Mouse (Mus musculus) NIH3T3 (cell line): ENCODE results near the gene Syn3.

ENCODE experiments used
- DNase-seq: peaks from one replicate; pipeline ENCODE4 v3.0.0-alpha.2; 2012; ENCODE audit warnings: low read depth

Gene Syn3

DNA sequence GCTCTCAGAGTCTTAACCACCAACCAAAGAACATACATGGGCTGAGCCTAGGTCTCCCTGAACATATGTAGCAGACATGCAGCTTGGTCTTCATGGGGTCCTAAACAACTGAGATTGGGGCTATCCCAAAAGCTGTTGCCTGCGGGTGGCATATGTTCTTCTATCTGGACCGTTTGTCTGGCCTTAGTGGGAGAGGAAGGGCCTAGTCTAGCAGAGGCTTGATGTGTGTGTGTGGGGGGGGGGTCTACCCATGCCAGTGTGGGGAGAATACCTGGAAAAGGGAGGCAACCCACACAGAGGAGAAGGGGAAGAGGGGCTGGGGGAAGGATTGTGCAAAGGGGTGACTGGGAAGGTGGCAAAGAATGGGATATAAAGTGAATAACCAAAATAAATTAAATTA lies 281.9 kb downstream of the Syn3 start:
- DNase-seq: no peak

DNA sequence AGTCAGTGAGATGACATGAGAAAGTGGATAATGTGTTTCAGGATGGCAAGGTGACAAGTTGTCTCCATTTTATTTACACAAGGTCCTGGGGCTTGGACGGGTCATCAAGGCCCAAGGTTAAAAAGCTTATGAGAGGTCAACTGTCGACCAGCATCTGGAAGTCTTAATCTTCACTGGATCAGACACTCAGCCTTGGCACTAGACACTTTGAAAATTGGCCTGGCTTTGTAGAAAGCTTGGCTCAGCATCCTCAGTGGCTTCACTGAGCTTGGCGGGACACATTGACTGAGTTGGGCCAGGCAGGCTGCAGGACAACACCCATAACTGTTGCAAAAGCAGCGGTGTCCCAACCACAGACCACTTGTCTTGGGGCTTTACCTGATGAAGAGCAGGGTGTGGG lies 286.6 kb downstream of the Syn3 start:
- no peak for DNase-seq

GRCm38 (mm10) chr10:86203915-86204314 lies 294.8 kb downstream of the Syn3 start:
- DNase-seq: peak; percentile 72

DNA sequence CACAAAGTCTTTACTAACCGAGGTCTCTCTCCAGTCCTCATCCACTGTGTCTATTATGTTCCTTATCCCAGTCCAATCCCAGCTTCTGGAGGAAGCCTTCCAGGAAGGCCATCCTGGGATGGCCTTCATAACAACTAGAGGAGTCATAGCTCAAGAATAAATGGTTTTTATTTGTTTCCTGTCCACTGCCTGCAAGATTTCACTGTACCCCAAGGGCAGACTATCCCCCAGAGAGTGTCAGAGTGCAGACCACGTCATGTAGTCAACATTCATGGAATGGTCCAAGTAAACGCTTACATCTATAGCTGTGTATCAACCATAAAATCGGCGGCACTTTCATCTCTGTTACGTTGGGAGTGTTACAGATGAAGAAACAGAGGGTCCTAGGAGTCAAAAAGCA lies 295.5 kb downstream of the Syn3 start:
- DNase-seq: peak; percentile 78

DNA sequence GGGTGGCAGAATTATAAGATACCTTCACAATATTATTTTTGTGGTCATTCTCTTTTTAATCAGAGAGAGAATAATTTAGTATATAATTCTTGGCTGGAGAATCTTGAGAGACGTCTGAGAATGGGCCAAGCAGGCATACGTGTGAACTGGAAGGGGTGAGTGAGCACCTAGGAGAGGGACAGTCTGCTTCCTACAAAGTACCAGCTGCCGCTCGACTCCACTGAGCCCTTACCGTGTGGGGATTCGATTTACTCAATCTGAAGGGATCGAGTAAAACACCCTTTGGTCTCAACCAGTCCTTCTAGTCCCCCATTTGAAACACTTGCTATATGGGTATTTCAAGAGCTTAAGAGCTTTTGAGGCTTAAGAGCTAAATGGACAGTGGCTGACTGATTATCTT lies 296.9 kb downstream of the Syn3 start:
- no peak for DNase-seq

DNA sequence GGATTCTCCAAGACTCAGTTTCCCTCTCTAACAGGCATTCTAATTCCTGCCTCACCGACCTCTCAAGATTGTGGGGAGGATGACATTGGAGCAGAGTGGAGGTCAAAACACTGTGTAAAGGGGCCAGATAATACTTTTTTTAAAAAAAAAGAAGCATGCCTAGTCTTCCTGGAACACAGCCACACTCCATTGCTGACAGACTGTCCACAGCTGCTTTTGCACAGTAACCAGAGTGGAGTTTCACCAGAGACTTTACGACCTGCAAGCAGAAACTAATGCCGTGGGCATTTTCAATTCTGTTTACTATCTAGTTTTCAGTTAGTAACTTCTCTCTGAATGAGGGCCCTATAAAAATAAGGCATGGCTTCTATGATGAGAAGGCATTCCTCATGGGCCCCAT lies 297.7 kb downstream of the Syn3 start:
- peak; percentile 64 for DNase-seq

GRCm38 (mm10) chr10:86196414-86197025 lies 302.2 kb downstream of the Syn3 start:
- DNase-seq: no peak

DNA sequence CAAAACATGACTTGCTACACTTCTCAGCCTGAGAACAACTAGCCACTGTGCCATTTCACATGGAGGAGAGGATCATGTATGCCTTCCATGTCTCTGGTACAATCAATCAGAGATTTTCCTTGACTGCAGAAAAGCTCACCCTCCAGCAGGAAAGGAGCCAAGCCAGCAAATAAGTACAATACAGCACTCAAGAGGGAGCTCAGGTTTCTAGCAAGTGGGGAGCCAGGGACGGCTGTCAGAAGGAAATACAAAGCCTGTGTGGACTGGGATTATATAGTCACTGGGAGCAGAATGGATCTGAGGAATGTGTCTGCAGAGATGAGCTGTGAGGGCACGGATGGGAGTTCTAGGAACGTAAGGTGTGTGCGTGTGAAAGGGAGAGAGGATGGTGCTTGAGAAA lies 304.0 kb downstream of the Syn3 start:
- peak; percentile 79 for DNase-seq

DNA sequence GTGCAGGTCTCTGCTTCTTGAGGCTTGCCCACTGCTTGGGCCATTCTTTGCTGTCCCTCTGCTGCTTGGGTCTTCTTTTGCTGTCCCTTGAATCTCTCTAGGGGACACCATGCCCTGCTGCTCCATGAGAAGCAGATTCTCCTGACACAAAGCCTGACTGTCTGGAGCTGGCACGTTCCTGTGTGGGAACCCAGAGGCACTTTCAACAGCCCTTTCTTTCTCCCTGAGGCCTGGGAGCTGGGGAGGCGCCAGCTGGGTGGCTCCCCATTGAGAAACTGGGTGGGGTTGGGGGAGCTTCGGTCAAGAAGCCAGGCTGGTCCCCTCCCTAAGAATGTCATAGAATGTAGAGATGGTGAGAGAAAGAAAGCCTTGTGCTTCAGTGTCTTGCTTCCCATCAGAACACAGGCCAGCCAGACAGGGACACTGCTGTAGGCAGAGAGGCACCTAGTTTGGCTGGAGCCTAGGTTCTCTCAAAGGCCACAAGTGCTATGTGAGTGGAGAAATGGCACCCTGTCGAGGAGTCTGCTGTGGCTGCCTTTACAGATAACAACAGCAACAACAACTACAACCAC lies 304.7 kb downstream of the Syn3 start:
- peak; percentile 36 for DNase-seq

GRCm38 (mm10) chr10:86188614-86189013 lies 310.1 kb downstream of the Syn3 start:
- no peak for DNase-seq

GRCm38 (mm10) chr10:86187881-86188280 lies 310.8 kb downstream of the Syn3 start:
- no peak for DNase-seq

DNA sequence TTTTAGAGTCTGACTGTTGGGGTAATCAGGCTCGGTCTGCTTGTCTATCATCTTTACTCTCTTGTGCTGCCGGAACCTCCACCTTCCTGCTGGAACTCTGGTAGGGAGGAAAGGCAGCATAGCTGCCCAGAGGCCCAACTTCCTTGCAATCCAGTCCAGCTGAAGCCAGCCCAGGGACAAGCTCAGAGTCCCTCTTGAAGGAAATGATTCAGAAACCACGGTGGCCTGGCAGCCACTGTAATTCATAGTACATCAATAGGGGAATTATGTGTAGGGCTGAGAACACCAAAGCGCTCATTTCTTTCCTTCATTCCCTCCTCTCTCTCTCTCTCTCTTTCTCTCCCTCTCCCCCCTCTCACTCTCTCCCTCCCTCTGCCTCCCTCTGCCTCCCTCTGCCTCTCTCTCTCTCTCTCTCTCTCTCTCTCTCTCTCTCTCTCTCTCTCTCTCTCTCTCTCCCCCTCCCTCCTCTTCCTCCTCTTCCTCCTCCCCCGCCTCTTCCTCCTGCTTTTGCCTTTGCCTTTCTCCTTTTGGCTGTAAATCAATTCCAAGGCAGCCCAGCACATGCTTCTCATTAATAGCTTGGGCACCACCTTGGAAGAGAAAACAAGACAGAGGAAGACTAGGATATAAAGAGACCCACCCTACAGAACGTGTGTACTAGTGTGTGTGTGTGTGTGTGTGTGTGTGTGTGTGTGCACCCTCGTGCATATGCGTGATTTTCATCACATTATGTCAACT lies 315.4 kb downstream of the Syn3 start:
- DNase-seq: peak; percentile 75

- DNase-seq: peak; percentile 77
These were observed 316.4 kb downstream of the Syn3 start for GRCm38 (mm10) chr10:86182183-86182805.

DNA sequence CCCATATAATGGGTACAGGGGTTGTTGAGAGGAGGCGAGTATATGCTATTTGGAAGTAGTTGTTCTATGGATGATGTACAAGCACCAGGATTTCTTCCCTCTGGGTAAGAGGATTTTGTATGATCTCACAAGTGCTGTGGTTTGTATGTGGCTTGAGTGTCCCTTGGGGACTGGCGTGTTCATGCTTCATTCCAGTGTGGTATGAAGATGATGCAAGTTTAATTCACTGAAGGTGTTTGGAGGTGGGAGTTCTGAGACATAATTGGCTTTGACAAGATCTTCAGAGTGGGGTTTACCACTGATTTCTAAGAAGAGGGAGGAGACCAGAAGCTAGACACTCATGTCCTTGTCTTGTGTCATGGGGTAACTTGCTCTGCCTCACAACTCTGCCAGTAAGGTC lies 322.3 kb downstream of the Syn3 start:
- peak; percentile 76 for DNase-seq

DNA sequence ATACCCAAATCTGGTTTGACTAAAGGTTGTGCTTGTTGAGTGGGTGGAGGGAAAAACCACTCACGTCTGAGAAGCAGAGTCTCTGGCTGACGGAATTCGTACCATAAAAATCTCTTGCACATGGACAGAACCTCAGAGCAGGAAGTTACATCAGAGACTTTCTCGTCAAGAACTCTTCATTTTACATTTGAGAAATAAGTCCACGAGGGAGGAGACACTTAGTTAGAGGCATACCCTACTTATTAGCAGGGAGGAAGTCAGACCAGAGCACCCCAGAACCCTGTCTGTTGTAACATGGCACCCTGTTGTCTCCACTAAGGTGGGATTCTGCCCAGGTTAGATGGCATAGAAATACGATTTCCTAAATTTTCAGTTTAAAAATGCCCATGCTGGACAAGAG lies 324.7 kb downstream of the Syn3 start:
- DNase-seq: peak; percentile 40

DNA sequence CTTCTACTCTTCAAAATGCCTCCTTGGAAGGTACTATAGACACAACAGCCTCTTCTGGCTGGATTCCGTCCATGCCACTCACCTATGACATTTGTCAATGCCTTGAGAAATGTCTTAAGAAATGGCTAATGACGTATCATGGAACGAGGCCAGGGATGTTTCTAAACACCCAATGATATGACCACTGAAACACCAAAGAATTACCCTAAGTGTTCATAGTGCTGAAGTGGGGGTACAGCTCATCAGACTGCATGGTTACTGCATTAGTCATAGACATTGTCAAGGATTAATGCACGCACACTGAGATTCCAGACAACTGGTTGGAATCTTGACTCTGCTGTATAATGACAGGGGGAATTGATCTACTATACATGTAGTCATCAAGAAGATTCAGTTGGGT lies 325.4 kb downstream of the Syn3 start:
- peak; percentile 78 for DNase-seq

DNA sequence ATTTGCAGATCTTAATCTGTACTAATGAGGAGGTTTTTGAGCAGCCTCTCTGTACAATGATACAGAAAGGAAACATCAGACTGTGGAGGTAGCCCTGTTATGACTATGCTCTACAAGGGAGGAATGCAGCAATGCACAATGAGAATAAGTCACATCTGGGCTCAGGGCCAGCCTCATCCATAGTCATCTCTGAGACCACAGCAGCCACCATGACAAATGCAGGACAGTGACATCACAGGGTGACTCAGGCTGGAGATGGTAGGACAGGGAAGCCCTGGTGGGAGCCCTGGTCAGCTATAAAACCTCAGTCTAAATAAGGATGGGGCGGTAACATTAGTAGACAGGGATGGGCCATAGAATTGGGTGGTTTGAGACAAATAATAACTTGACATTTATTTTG lies 327.4 kb downstream of the Syn3 start:
- DNase-seq: peak; percentile 60

DNA sequence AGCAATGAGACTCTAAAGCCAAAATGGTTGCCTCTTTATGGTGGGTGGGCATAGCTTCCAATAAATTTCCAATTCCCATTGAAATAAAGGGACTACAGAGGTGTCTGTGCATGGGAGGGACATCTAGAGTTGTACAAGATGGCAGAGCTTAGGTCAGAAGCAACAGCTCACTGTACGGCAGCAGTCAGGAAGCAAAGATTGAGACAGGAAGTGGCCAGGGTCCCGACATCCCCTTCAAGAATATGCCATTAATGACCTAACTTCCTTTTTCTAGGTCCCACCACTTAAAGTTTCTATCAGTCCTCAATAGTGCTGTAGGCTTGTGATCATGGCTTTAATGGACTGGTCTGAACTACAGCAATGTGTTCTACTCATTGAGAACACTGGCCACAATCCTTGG lies 330.6 kb downstream of the Syn3 start:
- no peak for DNase-seq

GRCm38 (mm10) chr10:86166854-86167268 lies 331.8 kb downstream of the Syn3 start:
- peak; percentile 78 for DNase-seq

DNA sequence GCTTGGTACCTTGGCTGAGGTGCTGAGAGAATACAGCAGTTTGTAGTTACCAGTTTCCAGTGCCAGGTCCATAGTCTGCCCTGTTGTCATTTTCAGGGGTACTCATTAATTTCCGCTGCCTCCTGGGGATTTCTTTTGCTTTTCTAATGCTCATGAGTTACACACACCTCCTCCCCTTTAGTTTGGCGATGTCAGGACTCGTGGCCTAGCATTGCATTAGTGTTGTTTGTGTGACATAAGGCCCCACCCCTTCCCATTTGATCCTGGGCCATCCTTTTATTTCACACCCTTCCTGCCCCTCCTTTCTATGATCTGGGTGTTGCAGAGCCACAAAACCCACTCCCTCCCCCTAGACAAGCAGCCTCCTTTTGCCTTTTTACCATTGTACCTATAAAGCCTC lies 334.6 kb downstream of the Syn3 start:
- peak; percentile 61 for DNase-seq

DNA sequence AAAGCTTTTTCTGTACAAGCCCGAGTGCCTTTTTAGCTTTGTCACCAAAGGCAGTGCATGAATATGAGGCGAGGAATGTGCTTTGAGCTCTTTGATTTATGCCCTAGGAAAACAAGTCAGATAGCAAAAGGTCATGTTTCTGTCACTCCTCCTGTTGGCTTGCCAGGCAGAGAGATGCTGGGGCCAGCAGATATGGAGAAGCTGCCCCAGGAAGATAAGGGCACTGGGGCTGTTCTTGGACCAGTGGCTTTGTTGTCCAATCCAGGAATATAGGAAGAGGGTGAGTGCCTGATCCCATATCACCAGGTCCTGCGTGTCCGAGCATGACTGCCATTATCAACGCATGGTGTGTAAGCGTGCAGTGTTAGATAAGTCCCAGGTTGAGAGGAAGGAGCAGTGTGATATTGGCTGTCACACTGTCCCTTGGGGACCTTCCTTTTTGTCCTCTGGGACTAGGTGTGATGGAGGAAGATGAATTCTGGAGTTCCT lies 336.9 kb downstream of the Syn3 start:
- DNase-seq: no peak

DNA sequence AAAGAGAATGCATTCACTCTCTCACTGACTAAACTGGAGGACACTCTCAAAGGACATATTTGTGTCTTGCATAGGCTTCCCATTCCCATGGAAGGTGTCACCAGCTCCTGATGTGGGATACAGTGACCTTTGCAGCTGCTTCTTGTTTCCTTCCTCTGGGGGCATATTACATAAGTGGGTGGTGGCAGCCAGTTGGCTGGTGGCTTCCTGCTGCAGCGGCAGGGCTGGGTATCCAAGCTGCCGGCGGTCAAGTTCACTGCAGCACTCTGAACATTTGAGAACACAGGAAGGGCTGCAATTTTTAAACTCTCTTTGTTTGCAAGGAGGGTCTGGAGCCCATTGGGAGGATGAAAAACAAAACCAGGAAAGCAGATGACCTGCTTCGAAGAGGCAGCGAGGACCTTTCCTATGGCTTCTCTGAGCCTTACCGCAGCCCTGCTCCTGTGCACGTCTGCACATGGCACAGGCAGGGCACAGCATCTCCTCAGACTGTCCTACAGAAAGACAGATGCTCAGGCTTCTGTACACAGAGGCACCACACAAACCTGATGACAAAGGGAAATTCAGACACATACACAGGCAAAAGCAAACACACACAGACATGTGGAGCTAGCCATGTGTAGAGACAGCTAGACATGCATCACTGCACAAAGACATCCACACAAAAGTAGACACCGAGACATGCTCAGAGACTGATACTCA lies 340.3 kb downstream of the Syn3 start:
- no peak for DNase-seq
